Mouse (Mus musculus) ovary, postnatal 36 days (tissue): Measurements from ENCODE around the gene Ift46.
"Not testable (repeated sequence)": the region's sequence is repeated elsewhere in the genome, so short reads cannot be mapped to it uniquely, and the experiment has no call there.

Experiments used
- DNase-seq: peaks from one replicate; pipeline ENCODE4 v3.0.0; 2022; ENCODE audit warnings: low spot score, mixed read lengths

Ift46 gene

GRCm38 (mm10) chr9:44735886-44736285 lies 31.8 kb upstream of the Ift46 start:
- DNase-seq = no peak

DNA sequence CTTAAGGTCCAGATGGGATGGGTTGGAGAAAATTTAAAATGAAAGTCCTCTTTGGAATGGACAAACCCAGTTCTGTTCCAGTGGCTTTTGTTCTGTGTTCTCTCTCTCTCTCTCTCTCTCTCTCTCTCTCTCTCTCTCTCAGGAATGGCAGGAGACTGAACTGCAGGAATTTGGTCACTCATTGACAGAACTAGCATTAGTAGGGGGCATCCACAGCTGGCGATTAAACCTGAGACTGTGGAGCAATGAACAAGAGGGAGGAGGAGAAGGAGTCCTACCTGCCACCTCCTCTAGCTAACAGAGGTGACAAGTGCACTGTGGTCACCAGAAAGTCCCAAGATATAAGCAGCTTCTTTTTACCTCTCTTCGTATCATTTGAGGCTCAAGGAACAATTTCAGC lies 31.4 kb upstream of the Ift46 start:
- no peak for DNase-seq

GRCm38 (mm10) chr9:44737240-44737949 lies 30.3 kb upstream of the Ift46 start:
- no peak for DNase-seq

- DNase-seq = no peak
Measured at GRCm38 (mm10) chr9:44740663-44741192, 27.0 kb upstream of the Ift46 start.

GRCm38 (mm10) chr9:44745371-44745770 lies 22.3 kb upstream of the Ift46 start:
- DNase-seq = no peak

DNA sequence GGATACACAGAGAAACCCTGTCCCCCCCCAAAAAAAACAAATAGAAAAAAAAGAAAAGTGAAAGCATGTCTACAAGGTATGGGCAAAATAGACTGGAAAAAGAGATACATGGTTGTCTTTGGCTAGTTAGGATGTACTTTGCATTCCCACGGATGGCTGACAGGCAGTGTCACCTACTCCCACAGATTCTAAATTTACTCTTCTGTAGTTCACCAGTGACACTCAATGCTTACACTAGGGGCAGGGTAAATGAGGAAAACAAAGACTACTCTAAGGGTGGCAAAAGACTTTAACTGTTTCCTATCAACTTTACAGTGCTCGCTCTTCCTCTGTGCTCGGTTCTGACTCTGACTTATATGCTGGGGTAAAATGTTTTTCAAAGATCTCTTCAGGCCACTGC lies 21.0 kb upstream of the Ift46 start:
- no peak for DNase-seq

GRCm38 (mm10) chr9:44747341-44747740 lies 20.4 kb upstream of the Ift46 start:
- DNase-seq = no peak

- no peak for DNase-seq
Measured at GRCm38 (mm10) chr9:44748473-44748872, 19.2 kb upstream of the Ift46 start.

DNA sequence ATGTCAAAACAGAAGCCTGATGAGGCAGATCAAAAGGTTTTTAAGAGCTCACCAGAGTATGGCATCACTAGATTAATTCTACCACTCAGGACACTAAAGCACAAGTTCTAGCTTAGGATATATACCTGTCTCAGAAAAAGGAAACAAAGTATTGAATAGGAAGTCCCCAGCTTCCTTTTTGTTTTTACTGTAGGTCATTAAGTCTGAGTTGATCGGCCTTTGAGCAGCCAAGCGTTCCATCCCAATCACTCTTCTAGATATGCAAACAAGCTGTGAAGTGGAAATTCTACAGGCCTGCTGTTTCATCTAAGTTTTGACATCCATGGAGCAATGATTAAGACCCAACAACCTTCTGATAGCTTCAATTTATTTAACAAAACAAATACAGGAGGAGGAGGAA lies 6.8 kb upstream of the Ift46 start:
- DNase-seq = no peak

DNA sequence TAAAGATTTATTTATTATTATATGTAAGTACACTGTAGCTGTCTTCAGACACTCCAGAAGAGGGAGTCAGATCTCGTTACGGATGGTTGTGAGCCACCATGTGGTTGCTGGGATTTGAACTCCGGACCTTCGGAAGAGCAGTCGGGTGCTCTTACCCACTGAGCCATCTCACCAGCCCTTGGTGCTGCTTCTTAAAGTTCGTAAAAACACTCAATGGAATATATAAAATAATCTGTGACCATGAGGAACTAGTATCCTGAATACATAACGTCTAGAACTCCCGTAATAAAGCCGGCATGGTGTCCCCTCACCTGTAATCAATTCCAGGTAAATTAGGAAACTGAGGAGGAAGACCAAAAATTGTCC lies 304 bp downstream of the Ift46 start:
- DNase-seq = not testable (repeated sequence)

DNA sequence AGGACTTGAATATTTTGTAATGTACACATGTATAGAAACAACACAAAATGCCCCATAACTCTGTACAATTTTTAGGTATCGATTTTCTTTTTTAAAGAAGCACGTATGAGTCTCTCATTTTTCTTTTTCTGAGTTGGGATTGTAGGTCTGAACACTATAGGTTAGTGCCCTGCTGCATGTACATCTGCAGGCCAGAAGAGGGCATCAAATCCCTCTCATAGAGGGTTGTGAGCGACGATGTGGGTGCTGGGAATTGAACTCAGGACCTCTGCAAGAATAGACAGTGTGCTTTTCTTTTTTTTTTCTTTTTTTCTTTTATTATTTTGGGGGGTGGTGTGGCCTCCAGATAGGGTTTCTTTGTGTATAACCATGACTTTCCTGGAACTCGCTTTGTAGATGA lies 3.7 kb downstream of the Ift46 start:
- no peak for DNase-seq

DNA sequence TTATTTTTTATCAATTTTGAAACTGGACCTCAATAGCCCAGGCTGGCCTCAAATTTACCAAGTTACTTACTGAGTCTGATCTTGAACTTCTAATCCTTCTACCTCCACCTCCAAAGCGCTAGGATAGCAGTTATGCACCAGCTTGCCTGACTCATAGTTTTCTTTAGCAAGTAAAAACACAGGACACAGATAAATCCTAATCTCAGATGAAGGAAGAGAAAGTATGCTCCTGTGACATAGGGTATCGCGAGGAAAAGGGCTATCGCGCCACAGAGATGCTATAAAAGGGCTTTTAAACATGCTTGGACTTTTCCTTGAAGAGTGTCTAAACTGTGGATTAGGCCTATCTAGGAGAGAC lies 4.7 kb downstream of the Ift46 start:
- DNase-seq = no peak

- DNase-seq = peak; percentile 92
Measured at GRCm38 (mm10) chr9:44772750-44773651, 5.3 kb downstream of the Ift46 start.

DNA sequence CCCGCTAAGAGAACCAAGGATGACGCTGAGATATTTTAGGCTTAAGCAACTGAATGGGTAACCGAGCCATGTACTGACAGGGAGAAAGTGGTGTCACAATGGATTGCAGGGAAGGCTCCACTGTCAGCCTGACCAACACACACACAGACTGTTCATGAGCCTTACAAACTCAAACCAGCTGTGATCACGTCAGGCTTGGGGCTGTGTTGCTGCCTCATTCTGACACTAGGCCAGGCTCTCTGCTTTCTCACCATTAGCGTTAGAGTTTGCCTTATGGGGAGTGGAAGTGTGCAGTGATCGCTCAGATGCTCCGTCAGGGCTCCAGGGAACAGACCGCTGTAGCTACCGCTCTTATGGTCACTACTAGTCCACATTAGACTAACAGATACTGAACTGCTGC lies 25.1 kb downstream of the Ift46 start:
- DNase-seq = no peak

- DNase-seq = no peak
Measured at GRCm38 (mm10) chr9:44798298-44798697, 30.6 kb downstream of the Ift46 start.

GRCm38 (mm10) chr9:44799102-44799957 lies 31.6 kb downstream of the Ift46 start, which contains the start of gene Tmem25:
Tmem25 (minus strand) TSS chr9:44799307.
- peak; percentile 86 for DNase-seq

DNA sequence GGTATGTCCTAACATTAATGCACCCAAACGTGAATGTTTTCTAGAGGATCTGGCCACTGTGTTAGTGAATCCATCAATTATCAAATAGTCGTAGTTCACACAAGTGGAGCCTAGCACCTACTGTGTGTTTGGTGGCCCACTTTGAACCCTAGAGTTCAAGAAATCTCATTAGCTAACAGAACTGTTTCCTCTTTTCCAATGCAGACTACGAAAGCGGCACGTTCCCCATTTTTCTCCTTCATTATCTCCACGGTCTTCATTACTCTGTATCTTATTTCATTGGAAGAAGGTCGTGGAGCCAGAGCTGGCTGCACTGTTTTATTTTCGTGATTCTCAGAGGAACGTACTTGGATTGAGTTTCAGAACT lies 32.2 kb downstream of the Ift46 start:
- no peak for DNase-seq

GRCm38 (mm10) chr9:44801669-44802068 lies 34.0 kb downstream of the Ift46 start:
- no peak for DNase-seq

DNA sequence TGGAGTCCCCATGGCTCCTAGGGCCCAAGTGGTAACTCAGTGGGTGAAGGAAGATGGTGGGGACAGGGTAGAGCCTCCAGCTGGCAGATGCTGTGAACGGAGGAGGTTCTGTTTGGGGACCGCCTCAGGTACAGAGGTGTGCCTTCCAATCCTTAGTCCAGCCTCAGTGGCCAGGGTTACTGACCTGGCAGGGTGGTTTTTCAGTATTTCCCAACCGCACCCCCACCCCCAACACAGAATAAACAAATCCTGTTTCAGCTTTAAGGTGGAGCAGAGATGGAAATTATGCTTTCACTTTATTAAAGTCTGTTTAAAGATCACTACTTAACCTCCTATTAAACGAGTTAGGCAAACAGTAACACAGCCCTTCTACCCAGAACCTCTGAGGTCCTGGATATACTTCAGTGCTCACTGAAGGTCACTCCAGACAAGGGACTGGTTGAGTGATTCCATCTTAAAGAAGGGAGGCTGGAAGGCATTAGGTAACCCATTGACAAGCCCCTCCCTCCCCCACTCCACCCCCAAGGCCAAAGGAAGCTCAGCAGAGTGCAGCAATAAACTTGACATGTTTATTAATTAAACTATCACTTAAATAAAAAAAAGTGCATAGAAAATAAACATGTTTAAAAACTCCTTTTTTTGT lies 35.2 kb downstream of the Ift46 start, which contains the start of gene Ttc36:
Gene Ttc36 (minus strand): TSS at position 265 of the 643 bp plus-strand sequence.
- no peak for DNase-seq

- DNase-seq = no peak
Measured at GRCm38 (mm10) chr9:44804678-44805077, 37.0 kb downstream of the Ift46 start.

DNA sequence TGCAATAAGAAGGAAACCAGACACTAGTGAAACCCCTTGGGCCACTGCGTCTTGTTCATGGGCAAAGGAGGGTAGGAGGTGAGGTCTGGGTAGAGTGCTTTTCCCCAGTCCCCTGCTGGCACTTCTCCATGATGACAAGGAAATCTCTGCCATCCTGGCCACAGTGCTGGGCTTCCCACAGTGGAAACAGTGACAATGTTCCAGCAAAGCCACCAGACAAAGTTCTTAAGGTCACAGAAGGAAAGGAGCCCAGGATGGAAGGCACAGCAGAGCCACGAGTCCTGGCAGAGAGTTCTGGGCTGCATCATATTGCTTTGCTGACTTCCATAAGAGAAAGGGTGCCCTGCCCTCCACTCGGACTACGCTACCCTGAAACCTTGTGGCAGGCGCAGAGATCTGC lies 37.8 kb downstream of the Ift46 start:
- DNase-seq = no peak

- no peak for DNase-seq
Measured at GRCm38 (mm10) chr9:44807141-44807540, 39.4 kb downstream of the Ift46 start.
